Mouse (Mus musculus): ENCODE measurements around the gene Tnip1.

Tnip1 gene

GRCm38 (mm10) chr11:54932540-54932939, 30.2 kb downstream of the Tnip1 start:
- ATAC-seq (ENCODE audit: low TSS enrichment), result no peak

GRCm38 (mm10) chr11:54931405-54932093, 31.2 kb downstream of the Tnip1 start:
- no peak for ATAC-seq (ENCODE audit: low TSS enrichment)

- peak; percentile 45 for ATAC-seq (ENCODE audit: low TSS enrichment)
Measured at GRCm38 (mm10) chr11:54930318-54930979, 32.3 kb downstream of the Tnip1 start.

- no peak for ATAC-seq (ENCODE audit: low TSS enrichment)
Measured at GRCm38 (mm10) chr11:54929744-54930143, 33.0 kb downstream of the Tnip1 start.

- ATAC-seq (ENCODE audit: low TSS enrichment), result no peak
Measured at GRCm38 (mm10) chr11:54929290-54929689, 33.4 kb downstream of the Tnip1 start.

GRCm38 (mm10) chr11:54928886-54929285, 33.8 kb downstream of the Tnip1 start:
- ATAC-seq (ENCODE audit: low TSS enrichment), result no peak

GRCm38 (mm10) chr11:54928219-54928618, 34.5 kb downstream of the Tnip1 start:
- no peak for ATAC-seq (ENCODE audit: low TSS enrichment)

GRCm38 (mm10) chr11:54927346-54928140, 35.2 kb downstream of the Tnip1 start:
- peak; percentile 85 for ATAC-seq (ENCODE audit: low TSS enrichment)

GRCm38 (mm10) chr11:54924145-54924544, 38.6 kb downstream of the Tnip1 start:
- no peak for ATAC-seq (ENCODE audit: low TSS enrichment)

GRCm38 (mm10) chr11:54922488-54922887, 40.2 kb downstream of the Tnip1 start:
- no peak for ATAC-seq (ENCODE audit: low TSS enrichment)

GRCm38 (mm10) chr11:54921798-54922197, 40.9 kb downstream of the Tnip1 start:
- no peak for ATAC-seq (ENCODE audit: low TSS enrichment)

- ATAC-seq (ENCODE audit: low TSS enrichment), result no peak
Measured at GRCm38 (mm10) chr11:54920973-54921580, 41.6 kb downstream of the Tnip1 start.

GRCm38 (mm10) chr11:54920127-54920972, 42.4 kb downstream of the Tnip1 start:
- no peak for ATAC-seq (ENCODE audit: low TSS enrichment)

GRCm38 (mm10) chr11:54918273-54918672, 44.4 kb downstream of the Tnip1 start:
- no peak for ATAC-seq (ENCODE audit: low TSS enrichment)

- no peak for ATAC-seq (ENCODE audit: low TSS enrichment)
Measured at GRCm38 (mm10) chr11:54917461-54917860, 45.3 kb downstream of the Tnip1 start.

GRCm38 (mm10) chr11:54913841-54914240, 48.9 kb downstream of the Tnip1 start:
- no peak for ATAC-seq (ENCODE audit: low TSS enrichment)

GRCm38 (mm10) chr11:54912503-54913316, 50.0 kb downstream of the Tnip1 start:
- no peak for ATAC-seq (ENCODE audit: low TSS enrichment)

GRCm38 (mm10) chr11:54911671-54912502, 50.8 kb downstream of the Tnip1 start:
- no peak for ATAC-seq (ENCODE audit: low TSS enrichment)

- ATAC-seq (ENCODE audit: low TSS enrichment), result no peak
Measured at GRCm38 (mm10) chr11:54911201-54911600, 51.5 kb downstream of the Tnip1 start.

Measured in frontal cortex, adult (tissue).